Mouse (Mus musculus) small intestine, adult 2 months (tissue): ENCODE measurements at regions not wholly inside any gene's neighbourhood (a gene's known extent, or its start where the extent isn't known, plus 50 kb on each side); places are given as distances from the start of the nearest gene placed in this dataset.

Source experiments
- CTCF ChIP-seq: fragments of 200-500 bp; IDR thresholded peaks from 2 replicates; pipeline ENCODE4 v1.5.1; 2012; ENCODE audit warnings: low read depth, mild to moderate bottlenecking, control low read depth, inconsistent platforms, low read length, moderate library complexity, mixed read lengths; ENCODE audit not compliant: insufficient replicate concordance, insufficient read length; ENCODE audit errors: extremely low read depth
- POLR2A ChIP-seq: fragments of 200-500 bp; IDR thresholded peaks from 2 replicates; pipeline ENCODE4 v1.6.1; 2012; ENCODE audit warnings: low read depth, mild to moderate bottlenecking, control low read depth, inconsistent platforms, low read length, moderate library complexity

DNA sequence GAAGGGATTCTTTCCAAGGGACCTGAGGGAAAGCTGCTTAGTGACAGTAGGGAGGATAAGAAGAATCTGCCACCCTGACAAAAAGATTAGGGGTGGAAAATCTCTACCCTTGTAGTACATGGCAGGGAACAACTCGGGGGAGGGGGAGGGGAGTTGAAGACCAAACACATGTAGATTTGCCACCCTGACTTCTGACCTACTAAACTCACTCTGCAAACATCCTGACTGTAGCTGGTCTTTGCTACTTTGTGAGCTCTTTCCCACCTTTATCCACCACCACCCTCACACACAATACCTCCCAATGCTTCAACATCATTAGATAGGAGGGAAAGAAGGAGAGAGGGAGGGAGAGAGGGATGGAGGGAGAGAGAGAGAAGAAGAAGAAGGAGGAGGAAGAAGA is 140.4 kb upstream of the BC052040 start:
- TF ChIP-seq CTCF (no peak), POLR2A (no peak)
